Mouse (Mus musculus): ENCODE measurements at regions not wholly inside any gene's neighbourhood (a gene's known extent, or its start where the extent isn't known, plus 50 kb on each side); places are given as distances from the start of the nearest gene placed in this dataset.

GRCm38 (mm10) chr10:72549564-72549963 lies 105.1 kb upstream of the Zwint start:
- 77% methylated on average over 1 of the region's 1 CpGs for WGBS
- no peak overlapping the region for H3K9ac ChIP-seq (ENCODE audit: low read depth, low read length, severe bottlenecking)
- DNase-seq (ENCODE audit: low spot score), result peak; percentile 4
- H3K9me3 ChIP-seq (ENCODE audit: control insufficient read depth, low read length), result no peaks in the 10 kb centered on the region
- no peak overlapping the region for H3K4me3 ChIP-seq (replicated peaks; ENCODE audit: low read length)
- no peak for TF ChIP-seq POLR2A (IDR thresholded peaks at IDR 0.05; ENCODE audit: borderline replicate concordance, extremely low read depth, insufficient read depth, insufficient read length)
- H3K27ac ChIP-seq (replicated peaks; ENCODE audit: low read depth, low read length), result no peak overlapping the region
- H3K4me1 ChIP-seq (ENCODE audit: control insufficient read depth, insufficient read depth, low read length), result no peaks in the 10 kb centered on the region
- H3K4me2 ChIP-seq (replicated peaks; ENCODE audit: low read depth, low read length, severe bottlenecking), result no peak overlapping the region
- no peaks in the 10 kb centered on the region for H3K36me3 ChIP-seq (ENCODE audit: control insufficient read depth, insufficient read depth, low read length)
- no peak for ATAC-seq (ENCODE audit: low FRiP score, low read depth)
- no peaks in the 10 kb centered on the region for H3K27me3 ChIP-seq (ENCODE audit: control insufficient read depth, insufficient read depth, low read length)

- no peak for DNase-seq (ENCODE audit: low spot score)
- no peak overlapping the region for H3K9ac ChIP-seq (ENCODE audit: low read depth, low read length, severe bottlenecking)
- H3K36me3 ChIP-seq (ENCODE audit: control insufficient read depth, insufficient read depth, low read length), result no peaks in the 10 kb centered on the region
- no peaks in the 10 kb centered on the region for H3K9me3 ChIP-seq (ENCODE audit: control insufficient read depth, low read length)
- H3K4me3 ChIP-seq (replicated peaks; ENCODE audit: low read length), result no peak overlapping the region
- H3K27ac ChIP-seq (replicated peaks; ENCODE audit: low read depth, low read length), result no peak overlapping the region
- no peak for TF ChIP-seq POLR2A (IDR thresholded peaks at IDR 0.05; ENCODE audit: borderline replicate concordance, extremely low read depth, insufficient read depth, insufficient read length)
- H3K4me1 ChIP-seq (ENCODE audit: control insufficient read depth, insufficient read depth, low read length), result no peaks in the 10 kb centered on the region
- WGBS, result 72% methylated on average over 7 of the region's 7 CpGs
- no peak for ATAC-seq (ENCODE audit: low FRiP score, low read depth)
- H3K27me3 ChIP-seq (ENCODE audit: control insufficient read depth, insufficient read depth, low read length), result no peaks in the 10 kb centered on the region
- H3K4me2 ChIP-seq (replicated peaks; ENCODE audit: low read depth, low read length, severe bottlenecking), result no peak overlapping the region
Measured at GRCm38 (mm10) chr10:72551561-72551960, 103.1 kb upstream of the Zwint start.

GRCm38 (mm10) chr10:72573991-72574652 lies 80.5 kb upstream of the Zwint start:
- no peak overlapping the region for H3K27ac ChIP-seq (replicated peaks; ENCODE audit: low read depth, low read length)
- 65% methylated on average over 9 of the region's 9 CpGs for WGBS
- H3K27me3 ChIP-seq (ENCODE audit: control insufficient read depth, insufficient read depth, low read length), result no peaks in the 10 kb centered on the region
- H3K4me2 ChIP-seq (replicated peaks; ENCODE audit: low read depth, low read length, severe bottlenecking), result no peak overlapping the region
- H3K9ac ChIP-seq (ENCODE audit: low read depth, low read length, severe bottlenecking), result no peak overlapping the region
- H3K4me1 ChIP-seq (ENCODE audit: control insufficient read depth, insufficient read depth, low read length), result peaks cover 3% of the 10 kb centered on the region; the same call in 1 of the 2 replicates
- H3K9me3 ChIP-seq (ENCODE audit: control insufficient read depth, low read length), result no peaks in the 10 kb centered on the region
- no peak for ATAC-seq (ENCODE audit: low FRiP score, low read depth)
- no peak overlapping the region for H3K4me3 ChIP-seq (replicated peaks; ENCODE audit: low read length)
- no peak for TF ChIP-seq POLR2A (IDR thresholded peaks at IDR 0.05; ENCODE audit: borderline replicate concordance, extremely low read depth, insufficient read depth, insufficient read length)
- no peak for DNase-seq (ENCODE audit: low spot score)
- H3K36me3 ChIP-seq (ENCODE audit: control insufficient read depth, insufficient read depth, low read length), result no peaks in the 10 kb centered on the region

GRCm38 (mm10) chr10:72577713-72578112 lies 76.9 kb upstream of the Zwint start:
- 80% methylated on average over 3 of the region's 3 CpGs for WGBS
- H3K4me3 ChIP-seq (replicated peaks; ENCODE audit: low read length), result no peak overlapping the region
- TF ChIP-seq POLR2A (IDR thresholded peaks at IDR 0.05; ENCODE audit: borderline replicate concordance, extremely low read depth, insufficient read depth, insufficient read length), result no peak
- H3K4me1 ChIP-seq (ENCODE audit: control insufficient read depth, insufficient read depth, low read length), result peaks cover 3% of the 10 kb centered on the region; the same call in 1 of the 2 replicates
- ATAC-seq (ENCODE audit: low FRiP score, low read depth), result no peak
- no peaks in the 10 kb centered on the region for H3K36me3 ChIP-seq (ENCODE audit: control insufficient read depth, insufficient read depth, low read length)
- H3K9me3 ChIP-seq (ENCODE audit: control insufficient read depth, low read length), result no peaks in the 10 kb centered on the region
- H3K27ac ChIP-seq (replicated peaks; ENCODE audit: low read depth, low read length), result no peak overlapping the region
- H3K4me2 ChIP-seq (replicated peaks; ENCODE audit: low read depth, low read length, severe bottlenecking), result no peak overlapping the region
- no peak overlapping the region for H3K9ac ChIP-seq (ENCODE audit: low read depth, low read length, severe bottlenecking)
- H3K27me3 ChIP-seq (ENCODE audit: control insufficient read depth, insufficient read depth, low read length), result no peaks in the 10 kb centered on the region
- DNase-seq (ENCODE audit: low spot score), result no peak

GRCm38 (mm10) chr10:72578501-72578900 lies 76.1 kb upstream of the Zwint start:
- H3K4me2 ChIP-seq (replicated peaks; ENCODE audit: low read depth, low read length, severe bottlenecking), result no peak overlapping the region
- H3K36me3 ChIP-seq (ENCODE audit: control insufficient read depth, insufficient read depth, low read length), result no peaks in the 10 kb centered on the region
- H3K27me3 ChIP-seq (ENCODE audit: control insufficient read depth, insufficient read depth, low read length), result no peaks in the 10 kb centered on the region
- H3K9ac ChIP-seq (ENCODE audit: low read depth, low read length, severe bottlenecking), result no peak overlapping the region
- ATAC-seq (ENCODE audit: low FRiP score, low read depth) (no peak), DNase-seq (ENCODE audit: low spot score) (no peak)
- no peak overlapping the region for H3K27ac ChIP-seq (replicated peaks; ENCODE audit: low read depth, low read length)
- no peaks in the 10 kb centered on the region for H3K9me3 ChIP-seq (ENCODE audit: control insufficient read depth, low read length)
- no peak for TF ChIP-seq POLR2A (IDR thresholded peaks at IDR 0.05; ENCODE audit: borderline replicate concordance, extremely low read depth, insufficient read depth, insufficient read length)
- 29% methylated on average over 7 of the region's 7 CpGs for WGBS
- peaks cover 3% of the 10 kb centered on the region; the same call in 1 of the 2 replicates for H3K4me1 ChIP-seq (ENCODE audit: control insufficient read depth, insufficient read depth, low read length)
- H3K4me3 ChIP-seq (replicated peaks; ENCODE audit: low read length), result no peak overlapping the region
